Mouse (Mus musculus) adrenal gland, postnatal 10 days (tissue): ENCODE measurements around the gene Fgf12. TPM values are rescaled to one million over a fixed set of nuclear protein-coding genes. Genes with fewer than 3 reads are reported as not detected.

Experiments
- DNase-seq: peaks from one replicate; pipeline ENCODE4 v3.0.0; 2021; ENCODE audit warnings: mixed read lengths
- total RNA-seq, 2 experiments: library from RNA; stranded (reverse); gene quantifications; 2 replicates each; pipeline ENCODE4 v1.2.3; 2021

Fgf12 gene
- total RNA-seq, 2 experiments from 2014 or later: 4.5 to 4.7 TPM

DNA sequence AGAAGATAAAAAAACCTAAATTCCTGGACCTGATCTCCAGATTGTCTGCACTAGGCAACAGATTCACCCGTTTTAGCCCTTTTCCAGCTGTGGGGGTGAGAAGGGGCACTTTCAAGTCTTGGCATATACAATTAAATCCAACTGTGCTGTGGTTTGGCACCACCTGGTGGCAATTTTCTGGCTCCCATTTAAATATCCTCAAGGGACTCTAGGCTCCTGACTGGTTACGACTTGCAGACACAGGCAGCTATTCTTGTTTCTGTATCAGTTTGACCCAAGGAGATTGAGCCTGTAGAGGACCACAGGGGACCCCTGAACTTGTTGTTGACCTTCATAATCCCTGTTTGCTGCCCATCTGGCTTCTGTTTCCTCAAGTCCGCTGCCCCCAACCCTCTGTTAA is 141.9 kb downstream of the Fgf12 start:
- DNase-seq: peak; percentile 51

DNA sequence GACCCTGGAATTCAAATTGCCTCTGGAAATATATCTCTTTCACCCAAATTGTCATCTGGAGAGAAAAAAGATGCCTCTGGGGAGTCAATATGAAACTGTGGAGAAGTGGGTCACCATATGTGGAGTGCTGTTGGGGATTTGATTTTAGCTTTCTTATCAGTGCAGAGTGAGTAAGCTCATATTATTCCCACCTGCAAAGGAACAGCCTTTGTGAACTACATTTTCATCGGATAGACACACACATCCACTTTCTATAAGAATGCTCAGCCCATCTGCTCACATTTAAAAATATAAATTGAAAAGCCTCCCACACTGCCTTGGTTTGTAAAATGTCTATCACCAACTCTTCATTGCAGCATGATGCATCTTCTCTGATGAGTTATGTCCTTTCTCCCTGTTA is 149.7 kb downstream of the Fgf12 start:
- no peak for DNase-seq

DNA sequence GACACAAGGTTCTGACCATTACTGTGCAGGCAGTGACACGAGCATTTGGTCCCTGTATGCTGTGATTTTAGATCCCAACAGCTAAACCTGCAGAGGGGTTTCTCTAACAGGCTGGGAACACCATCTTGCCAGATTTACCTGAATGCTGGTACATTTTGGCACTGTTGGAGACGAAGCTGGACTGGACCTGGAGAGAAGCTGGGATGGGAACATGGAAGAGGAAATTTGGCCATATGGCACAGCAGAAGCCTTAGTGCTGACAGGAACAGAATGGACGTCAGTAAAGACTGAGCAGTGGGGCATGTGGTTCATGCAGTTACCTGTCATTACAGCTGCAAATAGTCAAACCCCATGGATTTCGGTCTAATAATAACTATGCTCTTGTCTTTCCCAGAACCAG is 151.1 kb downstream of the Fgf12 start:
- no peak for DNase-seq

DNA sequence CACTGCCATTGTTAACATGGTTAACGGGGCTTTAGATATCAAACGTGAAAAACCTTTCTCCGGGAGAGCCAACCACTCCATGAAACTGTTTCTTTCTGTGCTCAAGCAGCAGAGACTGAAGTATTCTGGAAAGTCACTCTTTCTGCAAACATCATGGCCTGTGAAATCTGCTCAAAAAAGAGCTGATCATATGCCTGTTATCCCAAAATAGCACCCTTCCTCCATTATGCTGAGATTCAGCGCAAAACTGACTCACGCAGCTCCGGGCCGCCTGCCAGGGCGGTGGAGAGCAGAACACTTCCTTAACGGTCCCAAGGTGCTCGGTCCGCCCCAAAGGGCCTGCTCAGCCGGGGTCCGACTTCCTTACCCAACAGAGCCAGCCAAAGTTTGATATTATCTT is 156.8 kb downstream of the Fgf12 start:
- no peak for DNase-seq

DNA sequence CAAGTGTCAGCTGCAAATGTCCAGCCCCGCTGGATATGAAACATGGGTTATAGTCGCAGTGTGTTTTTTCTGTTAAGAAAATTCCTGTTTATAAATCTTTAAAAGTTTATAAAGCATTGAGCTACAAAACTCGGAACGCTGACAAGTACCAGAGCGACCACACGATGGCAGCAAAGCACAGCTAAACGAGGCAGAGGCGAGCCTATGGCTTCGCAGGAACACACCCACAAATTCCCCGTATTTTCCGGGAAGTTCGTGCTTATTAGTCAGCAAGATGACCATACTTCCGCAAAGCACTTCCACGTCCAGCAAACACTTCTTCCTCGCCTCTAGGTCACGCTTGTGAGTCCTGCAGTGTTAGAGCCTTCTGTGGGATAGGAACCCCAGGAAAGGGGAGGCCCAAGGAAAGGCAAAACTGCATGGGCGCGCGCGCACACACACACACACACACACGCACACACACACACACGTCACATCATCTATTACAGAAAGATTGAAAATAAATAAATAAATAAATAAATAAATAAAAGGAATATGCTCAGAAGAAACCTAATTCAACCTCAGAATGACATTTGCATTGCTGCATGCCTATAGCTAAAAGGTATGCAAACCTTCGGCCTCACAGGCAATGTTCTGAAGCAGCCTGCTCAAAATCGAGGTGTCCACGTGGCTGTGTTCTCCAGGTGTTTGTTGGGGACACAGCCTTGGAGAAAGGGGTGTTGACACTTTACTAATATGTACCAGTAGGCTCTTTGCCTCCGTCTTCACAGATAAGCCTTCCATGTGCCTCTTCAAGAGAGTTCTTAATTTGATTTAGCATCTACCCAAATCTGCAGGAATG is 159.6 kb downstream of the Fgf12 start:
- DNase-seq: peak; percentile 81

DNA sequence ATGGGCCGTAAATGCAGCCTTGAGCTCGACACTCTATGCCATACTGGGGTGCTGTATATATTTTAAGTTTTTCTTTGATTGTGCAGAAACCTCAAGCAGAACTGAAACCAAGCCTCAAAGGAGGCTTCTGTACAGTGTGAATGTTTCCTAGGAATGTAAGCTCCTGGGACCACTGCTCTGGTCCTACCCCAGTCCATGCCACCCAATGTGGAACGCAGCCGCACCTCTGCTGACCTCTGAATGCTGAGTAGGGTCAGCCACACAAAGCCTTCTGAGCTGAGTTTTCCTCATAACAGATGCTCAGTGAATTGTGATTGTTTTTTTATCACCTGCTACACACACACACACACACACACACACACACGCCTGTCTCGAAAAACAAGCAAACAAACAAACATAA is 160.4 kb downstream of the Fgf12 start:
- DNase-seq: no peak

DNA sequence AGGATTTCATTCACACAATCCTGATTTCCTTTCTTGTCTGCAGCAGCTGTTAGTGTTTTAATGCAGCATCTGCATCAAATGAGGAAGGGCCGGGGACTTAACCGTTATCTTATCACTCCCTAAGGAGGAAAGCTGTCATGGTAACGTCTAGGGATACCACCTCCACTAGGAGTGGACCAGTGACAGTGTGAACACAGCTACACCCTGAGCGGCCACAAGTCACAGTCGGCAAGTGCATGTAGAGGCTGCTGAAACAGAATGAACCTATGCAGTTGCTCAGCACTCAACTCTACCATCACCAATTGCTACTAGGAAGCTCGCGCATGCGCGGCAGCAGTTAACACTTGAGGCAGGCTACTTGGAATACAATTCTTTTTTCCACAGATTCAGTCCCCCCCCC is 161.3 kb downstream of the Fgf12 start:
- DNase-seq: no peak

DNA sequence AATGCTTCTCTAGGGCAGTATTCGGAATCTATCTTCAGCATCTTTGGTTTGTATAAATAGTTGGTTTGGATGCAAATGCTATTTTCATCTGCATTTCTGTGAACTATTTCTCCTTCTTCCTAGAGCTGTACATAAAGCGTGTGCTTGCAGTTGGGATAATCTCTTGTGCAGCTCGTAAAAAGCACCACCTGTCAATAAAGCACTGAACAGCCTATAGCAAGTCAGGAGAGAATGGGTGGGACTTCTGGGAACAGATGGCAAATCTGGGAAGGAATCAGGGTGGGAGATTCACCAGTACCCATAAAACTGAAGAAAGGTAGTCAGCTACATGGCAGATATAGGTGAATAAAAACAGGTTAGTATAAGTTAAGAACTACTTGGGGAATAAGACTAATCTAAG is 180.7 kb downstream of the Fgf12 start:
- DNase-seq: no peak

DNA sequence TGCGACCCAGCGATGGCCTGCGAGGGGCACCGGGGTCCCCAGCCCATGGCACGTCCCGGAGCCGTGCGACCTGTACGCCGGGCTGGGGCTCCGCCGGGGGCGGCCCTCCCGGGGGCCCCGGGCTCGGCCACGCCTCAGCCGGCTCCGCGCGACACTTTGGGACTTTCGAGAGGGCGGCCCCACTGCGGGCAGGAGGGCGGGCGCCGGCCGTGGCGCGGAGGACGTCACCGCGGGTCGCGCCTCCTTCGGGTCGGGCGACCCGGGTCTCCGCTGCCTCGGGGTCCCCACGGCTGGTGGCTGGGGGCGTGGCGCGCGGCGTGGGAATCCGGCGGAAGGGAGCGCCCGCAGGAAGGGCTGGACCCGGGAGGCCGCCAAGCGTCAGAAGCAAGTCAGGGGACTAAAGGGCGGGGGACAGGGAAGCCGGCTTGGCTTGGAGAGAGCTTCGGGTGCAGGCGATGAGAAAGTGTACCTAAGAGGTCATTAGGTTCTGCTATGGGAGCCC is 188.1 kb downstream of the Fgf12 start:
- peak; percentile 3 for DNase-seq

DNA sequence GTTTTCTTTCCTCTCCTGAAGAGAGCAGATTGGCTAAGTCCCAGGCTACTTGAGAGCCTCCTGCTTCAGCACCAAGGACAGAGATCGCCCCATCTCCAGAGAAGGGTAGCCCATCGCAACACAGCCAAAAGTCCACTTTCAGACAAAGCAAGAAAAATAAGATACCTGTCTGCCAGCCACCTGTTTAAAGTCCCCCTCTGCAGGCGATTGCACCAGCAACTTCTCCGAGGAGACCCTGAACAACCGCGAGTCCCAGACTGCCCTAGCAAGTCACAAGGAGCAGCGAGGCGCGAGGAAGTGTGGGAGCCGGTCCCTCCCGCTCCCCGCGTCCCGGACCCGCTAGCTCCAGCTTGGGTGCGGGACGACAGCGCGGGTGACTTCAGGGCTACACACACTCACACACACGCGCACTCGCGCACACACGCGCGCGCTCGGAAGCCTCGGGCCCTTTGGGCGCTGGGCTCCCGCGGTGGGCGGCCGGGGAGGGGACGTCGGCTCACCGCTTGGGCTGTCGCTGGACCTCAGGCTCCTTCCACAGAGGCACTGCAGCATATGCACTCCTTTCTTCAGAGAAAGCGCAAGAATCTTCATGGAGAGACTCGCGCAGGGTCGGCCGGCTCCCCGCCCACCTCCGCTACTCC is 188.7 kb downstream of the Fgf12 start:
- peak; percentile 74 for DNase-seq

DNA sequence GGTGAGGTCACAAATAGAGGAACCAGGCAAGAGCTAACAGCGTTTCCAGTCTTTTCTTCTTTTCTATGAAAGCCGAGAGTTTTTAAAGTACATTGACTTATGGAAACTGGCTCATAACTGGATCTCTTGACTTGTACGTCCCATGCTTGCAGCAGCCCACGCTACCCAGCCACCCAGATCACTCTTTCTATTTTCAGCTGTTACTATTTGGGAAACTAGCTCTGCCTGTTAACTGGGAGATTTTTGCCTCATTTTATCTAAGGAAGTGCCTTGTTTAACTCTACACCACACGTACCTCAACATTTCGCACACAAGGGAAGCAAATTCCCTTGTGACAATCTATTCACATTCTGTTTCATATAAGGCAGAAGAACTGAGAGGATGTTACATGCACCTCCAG is 190.0 kb downstream of the Fgf12 start:
- DNase-seq: no peak

DNA sequence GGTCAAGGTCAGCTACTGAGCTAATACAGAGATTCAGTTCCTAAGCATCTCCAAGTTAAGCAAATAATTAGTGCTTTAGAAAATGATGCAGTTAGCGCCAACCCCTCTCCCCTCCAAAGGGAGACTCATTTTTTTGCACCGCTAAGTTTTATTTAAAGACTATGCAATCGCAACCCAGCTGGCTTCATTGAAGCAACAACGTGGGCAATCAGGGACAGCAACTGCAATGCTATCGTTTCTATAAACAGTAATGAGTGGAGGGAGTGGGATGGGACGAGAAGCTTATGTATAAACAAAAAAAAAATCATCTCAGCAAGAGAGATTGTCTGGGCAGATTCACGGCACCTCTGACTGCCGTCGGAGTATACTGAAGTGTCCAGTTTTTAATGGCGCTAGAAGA is 197.6 kb downstream of the Fgf12 start:
- DNase-seq: no peak

DNA sequence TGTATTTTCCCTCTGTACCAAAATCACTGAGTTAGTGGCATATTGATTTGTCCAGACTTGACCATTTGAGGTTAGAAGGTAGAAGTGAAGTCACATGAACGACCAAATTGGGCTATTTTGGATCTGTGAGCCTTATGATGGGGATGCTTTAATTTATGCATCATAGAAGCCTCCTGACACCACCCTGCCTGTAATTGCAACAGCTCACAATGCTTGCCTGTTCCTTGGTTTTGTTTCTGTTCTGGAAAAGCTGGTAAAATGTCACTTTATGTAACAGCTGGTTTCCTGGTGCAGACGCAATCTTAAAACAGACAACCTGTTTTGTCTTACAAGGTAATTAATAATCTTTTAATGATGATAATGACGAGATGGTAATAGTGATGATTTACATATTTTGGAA is 213.4 kb downstream of the Fgf12 start:
- DNase-seq: no peak

DNA sequence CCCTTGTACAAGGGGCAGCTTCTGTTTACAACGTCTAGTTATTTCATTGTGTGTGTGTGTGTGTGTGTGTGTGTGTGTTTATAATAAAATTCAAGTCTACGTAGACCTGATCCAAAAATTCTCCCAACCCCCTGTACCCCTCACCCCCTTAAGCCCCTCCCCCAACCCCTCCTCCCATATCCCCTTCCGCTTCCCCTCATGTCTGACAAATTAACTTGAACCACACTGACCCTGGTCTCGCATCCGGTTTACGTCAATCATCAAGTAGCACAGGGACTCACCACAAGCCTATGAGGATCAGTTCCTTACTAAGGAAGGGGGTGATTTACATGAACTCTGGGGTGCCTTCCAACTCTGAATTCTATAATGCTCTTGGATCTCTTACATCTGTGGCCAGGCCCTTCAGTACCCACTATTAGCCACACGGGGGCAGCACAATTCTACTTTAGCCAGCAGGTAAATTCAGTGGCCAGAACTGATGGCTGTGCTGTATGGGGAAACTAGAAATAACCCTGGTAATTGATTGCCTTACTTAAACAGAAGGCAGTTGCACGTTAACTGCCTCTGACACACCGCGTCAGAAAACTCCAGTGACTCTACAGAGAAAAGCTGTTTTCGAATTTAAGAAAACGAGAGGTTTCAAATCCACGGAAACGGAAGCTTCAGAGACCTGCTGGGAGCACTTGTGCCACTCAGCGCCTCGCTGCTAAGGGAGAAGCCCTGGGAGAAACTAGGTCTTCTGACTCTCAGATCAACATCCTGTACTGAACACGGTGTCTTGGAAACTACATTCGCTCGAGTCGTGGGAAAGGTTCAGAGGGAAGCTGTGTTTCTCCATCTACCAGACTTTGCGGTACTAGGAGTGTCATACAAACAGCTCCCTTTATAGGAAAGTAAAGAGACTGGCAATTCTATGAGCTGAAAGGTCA is 235.0 kb downstream of the Fgf12 start:
- peak; percentile 83 for DNase-seq

DNA sequence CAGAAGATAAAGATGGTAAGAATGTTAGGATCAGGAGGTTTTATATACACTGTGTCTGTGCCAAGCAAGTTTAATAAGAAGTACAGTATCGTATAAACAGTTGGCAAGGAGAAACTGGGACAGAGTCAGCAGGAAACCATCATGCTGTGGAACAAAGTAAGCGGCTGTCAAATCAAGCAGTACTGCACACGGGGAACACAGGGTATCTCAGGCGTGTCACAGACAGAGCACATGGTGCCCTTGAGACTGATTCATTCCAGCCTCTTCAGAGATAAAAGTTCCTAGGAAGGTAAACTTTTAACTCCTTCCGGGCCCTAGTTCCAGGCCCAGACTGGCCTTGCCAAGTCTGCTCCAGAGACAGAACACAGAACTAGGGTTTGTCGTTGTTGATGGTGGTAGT is 240.4 kb downstream of the Fgf12 start:
- DNase-seq: no peak

DNA sequence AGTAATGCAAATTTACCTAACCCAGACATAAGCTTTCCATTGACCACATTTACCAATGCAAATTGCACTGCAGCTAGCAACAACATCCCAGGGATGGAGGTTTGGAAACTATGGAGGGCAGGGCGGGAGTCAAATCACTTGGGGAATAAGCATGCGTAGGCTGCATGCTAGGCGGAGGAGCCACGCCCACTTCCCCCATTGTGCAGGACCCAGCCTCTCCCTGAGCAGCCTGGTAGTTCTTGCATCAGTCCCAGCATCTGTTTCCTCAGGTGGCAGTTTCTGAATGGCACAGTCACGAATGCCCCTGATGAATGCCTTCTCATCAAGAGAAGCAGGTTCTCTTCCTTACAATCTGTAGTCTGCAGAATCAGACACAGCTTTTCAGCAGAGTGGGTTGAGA is 241.5 kb downstream of the Fgf12 start:
- no peak for DNase-seq

DNA sequence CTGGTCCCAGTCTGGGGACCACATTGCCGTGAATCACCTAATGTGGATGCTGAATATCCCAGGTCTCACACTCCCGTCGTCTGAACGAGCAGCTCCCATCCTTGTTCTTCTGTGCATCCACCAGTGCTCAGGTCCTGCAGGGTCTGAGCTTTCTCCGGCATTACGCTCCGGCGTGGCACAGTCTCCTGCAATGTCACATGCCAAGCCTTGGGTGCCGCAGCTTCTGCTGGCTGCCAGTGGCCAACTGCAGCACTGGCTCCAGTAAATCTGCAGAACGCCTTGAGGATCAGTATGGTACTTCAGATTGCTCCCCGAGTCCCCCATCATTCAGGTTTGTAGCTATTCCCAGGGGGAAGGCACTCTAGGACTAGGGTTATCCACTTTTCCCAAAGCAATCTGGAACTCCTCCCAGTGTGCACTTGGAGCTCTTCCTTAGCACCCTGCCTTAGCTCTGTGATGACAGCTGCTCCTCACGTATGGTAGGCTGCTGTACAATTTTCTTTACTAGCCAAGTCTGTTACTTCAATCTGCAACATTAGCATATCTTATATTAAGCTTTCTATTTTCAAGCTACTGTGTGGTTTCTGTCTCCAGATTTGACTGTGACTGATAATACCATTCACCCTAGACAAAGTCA is 254.8 kb downstream of the Fgf12 start:
- DNase-seq: no peak

DNA sequence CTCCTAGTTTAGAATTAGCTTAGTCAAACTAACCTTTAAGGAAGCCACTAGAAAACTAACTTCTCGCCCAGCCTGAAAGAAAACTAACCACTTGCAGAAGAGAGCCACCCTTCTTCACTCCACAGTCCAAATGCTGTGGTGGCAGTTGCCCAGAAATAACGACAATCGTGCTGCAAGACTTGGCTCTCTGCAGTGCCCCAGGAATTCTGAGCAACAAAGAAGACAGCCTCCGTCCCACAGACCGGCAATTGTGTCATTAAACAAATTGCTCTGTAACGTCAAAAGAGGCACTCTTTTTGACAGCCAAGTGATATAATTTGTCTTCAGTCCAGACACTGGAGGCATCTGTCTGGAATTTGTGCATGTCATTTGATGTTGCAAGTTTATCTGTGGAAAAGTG is 261.2 kb downstream of the Fgf12 start:
- DNase-seq: peak; percentile 6

DNA sequence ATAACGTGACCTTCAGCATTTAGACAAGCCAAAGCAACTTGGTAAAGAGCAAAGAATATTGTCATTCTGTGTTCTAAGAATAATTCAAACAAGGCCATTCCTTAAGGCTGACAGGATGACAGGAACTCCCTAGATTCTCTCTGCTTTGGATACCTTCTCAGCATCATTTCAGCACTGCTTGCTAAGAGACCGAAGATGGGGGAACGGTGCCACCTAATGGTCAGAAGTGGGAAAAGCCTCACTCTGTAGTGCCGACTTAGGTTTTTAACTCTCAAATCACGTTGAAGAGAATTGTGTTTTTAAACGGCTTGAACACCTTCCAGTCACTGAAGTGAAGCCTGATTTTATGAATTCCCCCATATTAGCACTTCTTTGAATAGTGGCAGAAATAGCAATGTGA is 262.4 kb downstream of the Fgf12 start:
- DNase-seq: peak; percentile 79

DNA sequence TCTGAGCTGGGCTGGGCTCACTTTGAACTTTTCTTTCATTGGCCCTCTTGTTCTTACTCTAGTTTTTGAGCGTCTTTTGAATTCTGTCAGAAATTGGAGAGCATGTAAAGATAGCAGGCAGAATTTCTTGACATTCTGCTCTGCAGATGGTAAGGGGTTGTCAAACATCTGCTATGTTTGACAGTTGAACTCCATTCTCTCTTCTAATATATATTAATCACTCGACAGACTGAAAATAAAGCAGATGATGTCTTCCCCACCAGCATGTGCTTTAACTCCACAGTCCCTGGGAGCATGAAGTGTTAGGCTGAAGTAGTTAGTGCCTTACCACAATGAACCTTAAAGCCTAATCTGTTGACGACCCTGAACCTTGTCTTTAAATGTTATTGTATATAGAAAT is 267.9 kb downstream of the Fgf12 start:
- DNase-seq: no peak

DNA sequence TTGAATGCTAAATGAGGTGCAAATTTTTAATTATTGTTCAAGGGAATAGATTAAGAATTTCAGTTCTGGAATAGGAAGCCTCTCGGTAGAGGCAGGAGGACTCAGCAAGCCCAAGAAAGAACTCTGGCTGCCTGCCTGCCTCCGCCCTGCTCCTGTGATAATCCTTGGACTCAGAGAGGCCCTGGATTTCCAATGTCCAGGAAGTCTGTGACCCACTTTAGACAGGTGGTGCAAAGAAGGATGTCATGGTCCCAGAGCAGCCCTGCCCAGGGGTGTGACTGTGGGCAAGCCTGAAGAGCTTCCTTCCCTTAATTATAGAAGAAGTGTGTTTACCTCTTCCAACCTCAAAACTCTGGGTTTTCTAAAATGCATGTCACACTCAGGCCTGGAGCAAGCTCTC is 273.8 kb downstream of the Fgf12 start:
- no peak for DNase-seq

DNA sequence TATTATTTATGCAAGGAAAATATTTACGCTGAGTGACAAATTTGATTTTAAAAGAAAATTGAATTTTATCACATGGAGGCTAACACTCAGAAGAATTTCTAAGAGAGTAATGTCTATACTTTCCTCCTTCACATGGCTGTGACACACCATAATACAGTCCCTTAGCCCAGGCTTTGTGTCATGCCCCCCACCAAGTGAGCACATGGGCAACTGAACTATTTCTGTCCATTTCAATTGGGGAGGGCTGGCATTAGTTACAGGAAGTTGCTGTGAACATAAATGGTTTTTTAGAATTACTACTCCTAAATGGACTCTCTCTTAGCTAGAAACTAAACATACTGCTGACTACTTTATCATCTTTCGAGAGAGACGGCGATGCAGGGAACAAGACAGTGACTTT is 276.2 kb downstream of the Fgf12 start:
- DNase-seq: no peak
